Mouse (Mus musculus): ENCODE measurements around the gene Itprid2.

Itprid2 gene

DNA sequence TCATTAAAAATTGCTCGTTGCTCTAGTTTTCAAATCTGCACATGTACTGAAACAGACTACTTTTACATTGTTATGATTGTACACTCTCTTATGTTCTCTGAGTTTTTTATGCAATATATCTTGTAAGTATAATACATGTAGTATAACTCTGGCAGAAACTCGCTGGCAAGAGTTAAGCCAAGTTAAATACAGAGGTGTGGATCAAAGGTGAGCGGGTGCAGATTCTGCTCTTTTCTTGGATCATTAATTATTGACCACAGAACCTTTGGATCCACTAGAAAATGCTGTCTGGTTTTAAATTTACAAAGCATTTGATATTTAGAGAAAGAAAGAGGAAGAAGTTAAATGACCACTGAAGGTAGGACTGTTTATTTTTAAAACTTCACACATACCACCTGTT, 16.5 kb downstream of the Itprid2 start:
- no peak for DNase-seq

DNA sequence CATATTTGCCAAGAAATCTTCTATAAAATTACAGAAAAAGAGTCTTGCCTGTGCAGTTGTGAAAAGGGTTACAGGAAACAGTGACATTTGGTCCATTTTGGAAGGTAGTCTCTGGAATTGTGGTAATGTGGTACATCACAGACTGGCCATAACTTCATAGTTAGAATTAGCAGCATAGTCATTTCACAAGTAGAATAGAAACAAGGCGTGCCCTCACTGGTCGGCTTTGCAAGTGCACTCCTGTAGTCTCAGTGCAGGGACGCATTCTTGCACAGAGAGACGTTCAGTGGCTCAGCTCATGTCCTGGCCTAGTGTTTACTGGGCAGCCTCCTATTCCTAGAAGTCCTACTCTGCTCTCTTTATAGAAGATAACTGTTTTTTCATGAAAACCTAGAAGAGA, 17.4 kb downstream of the Itprid2 start:
- no peak for DNase-seq

DNA sequence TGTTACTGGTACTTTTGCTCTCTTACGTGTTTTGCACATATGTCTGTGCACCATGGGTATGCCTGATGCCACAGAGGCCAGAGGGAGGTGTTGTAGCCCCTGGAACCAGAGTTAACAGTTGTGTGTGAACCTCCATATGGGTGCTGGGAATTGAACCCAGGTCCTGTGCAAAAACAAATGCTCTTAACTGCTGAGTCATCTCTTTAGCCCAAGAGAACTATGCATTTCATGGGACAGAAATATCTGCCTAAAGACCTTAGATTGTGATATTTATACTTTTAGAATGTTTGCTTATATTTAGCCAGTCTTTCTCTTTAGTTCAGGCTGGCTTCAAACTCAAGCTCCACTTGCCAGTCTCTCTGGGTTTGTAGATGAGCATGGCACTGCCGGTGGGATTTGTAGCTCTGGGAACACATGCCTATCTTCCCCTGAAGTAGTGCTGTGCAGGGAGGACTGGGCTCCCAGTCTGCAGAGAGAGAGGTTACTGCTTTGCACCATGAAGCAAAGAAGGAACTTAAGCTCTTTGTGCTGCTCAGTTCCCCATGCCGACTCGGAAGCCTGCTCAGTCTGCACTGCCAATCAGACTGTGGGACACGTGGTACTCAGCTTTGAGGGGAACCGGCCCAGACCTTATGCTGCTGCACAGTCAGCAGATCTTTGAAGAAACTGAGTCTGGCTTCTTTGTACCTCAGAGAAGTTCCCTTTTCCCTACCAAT, 18.1 kb downstream of the Itprid2 start:
- no peak for DNase-seq

DNA sequence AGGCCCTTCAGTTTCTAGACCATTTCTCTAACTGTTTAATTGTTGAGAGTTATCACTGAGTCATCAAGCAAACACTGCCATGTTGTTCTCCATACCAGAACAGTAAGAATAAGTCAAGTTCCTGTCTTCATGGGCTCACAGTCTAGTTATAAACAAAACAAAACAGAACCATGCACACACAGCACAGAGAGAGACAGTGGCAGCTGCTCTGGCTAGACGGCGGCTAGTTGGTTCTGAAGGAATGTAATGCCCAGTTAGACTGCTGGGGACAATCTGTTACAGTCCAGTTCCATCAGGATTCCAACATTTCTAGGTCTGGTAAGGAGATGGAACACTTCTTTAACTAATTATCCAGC, 18.6 kb downstream of the Itprid2 start:
- no peak for DNase-seq

DNA sequence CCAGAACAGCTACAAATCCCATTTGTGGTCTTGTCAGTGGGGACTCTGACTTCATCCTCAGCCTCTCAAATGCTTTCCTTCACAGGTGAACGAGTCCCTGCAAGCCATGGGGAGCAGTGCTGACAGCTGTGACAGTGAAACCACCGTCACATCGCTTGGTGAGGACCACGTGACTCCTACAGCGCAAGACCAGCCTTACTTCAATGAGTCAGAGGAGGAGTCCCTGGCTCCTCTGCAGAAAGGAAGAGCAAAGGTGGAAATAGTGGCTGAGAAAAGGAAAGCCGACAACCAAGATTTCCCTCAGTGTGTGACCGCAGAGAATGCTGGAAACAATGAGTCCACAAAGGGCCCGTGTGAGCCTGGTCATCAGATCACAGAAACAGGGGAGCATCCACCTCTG, 21.9 kb downstream of the Itprid2 start:
- DNase-seq: no peak

DNA sequence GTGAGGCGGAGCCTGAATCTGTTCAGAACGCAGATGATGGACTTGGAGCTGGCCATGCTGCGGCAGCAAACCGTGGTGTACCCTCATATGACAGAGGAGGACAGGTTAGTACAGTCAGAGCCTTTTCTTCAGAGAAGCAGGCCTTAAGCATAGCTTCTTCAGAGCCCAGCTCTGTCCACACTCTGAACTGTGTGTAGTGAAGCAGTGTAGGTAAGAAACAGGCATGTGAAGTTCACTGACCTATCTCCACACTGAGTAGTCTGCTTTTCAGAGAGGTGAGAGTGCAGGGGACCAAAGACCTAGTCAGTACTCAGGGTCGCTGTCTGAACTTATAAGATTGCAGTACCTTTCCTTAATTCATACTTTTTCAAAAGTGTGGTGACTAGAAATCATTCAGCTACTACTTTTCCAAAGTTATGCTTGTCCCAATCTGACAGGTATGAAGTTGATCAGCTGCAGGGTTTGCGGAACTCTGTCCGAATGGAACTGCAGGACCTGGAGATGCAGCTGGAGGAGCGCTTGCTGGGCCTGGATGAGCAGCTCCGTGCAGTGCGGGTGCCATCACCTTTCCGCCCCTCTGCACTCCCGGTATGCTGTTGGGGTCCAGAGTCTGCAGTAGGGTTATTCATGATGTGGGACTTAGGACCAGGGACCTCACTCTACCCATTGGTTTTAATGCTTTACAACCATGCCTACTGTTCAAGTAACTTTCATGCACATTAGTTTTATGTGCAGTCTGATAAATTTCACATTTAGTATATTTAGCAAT, 25.4 kb downstream of the Itprid2 start:
- no peak for DNase-seq

DNA sequence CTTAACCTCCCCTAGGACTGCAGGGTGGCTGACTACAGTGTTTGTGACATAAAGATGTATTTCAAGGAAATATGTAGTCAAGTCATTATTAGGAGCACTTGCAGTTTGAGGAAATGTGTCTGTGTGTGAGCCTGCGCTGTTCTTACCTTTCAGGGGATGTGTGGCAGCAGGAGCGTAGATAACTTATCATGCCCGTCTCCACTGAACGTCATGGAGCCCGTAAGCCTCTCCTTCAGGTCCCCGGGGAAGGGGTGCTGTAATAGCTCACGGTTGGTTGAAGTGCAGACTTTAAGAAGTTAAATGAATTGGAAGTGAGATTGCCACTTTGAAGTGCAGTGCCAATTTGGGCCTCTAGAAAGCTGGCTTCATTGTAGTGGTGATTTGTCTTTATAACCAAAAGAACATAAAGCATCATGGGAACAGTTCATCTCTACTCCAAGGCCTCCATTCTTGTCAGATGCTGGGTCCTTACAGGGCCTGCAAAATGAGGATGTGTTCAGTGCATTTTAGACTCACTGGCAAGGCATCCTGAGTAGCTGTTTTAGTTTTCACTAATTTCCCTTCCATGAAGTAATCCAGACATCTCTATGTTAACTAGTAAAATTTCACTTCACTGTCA, 26.4 kb downstream of the Itprid2 start:
- no peak for DNase-seq

DNA sequence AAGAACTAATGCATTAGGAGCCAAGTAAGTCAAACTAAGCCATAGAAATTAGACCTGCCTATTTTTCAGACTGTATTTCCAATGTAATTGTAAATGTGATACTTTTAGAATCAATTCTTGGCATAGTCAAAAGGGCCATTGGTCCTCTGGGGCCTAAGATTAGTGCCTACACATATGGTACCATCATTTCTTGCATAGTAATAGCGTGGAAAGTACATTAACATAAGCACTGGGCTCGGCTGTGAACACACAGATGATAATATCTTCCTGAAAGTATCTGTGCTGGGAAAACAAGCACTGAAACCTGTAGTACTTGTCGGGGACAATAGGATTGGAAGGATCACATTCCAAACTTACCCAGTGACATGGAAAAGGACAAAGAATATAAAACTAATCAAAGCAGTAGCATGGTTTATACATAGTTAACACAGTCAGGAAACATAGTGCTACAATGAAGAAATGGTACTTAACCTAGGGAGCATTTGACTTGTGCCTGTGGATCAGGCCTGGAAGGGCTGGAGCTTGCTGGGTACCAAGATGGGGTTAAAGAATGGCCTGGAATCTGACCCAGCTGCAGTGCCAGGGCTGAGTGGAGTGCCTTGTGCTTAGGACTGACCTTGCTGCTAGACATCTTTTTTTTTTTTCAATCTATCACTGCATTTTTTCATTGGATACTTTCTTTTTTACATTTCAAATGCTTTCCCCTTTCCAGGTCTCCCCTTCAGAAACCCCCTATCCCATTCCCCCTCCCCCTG, 29.6 kb downstream of the Itprid2 start:
- no peak for DNase-seq

DNA sequence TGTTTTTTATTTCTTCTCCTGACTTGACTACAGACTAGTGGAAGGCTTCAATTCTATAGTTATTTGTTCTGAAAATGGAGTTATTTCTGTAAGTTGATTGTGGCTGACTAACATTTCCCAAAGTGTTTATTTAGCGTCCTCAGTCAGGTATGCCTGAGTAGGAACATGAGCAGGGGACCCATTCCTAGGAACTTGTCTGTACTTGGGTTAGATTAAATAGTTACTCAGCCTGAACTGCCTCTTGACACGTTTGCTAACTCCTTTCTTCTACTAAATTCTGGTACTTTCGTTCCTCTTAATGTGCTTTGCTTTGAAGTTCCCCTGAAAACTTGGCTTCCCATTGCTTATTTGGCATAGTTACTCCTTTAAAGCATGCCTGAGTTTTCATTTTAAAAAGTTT, 30.3 kb downstream of the Itprid2 start:
- DNase-seq: no peak

DNA sequence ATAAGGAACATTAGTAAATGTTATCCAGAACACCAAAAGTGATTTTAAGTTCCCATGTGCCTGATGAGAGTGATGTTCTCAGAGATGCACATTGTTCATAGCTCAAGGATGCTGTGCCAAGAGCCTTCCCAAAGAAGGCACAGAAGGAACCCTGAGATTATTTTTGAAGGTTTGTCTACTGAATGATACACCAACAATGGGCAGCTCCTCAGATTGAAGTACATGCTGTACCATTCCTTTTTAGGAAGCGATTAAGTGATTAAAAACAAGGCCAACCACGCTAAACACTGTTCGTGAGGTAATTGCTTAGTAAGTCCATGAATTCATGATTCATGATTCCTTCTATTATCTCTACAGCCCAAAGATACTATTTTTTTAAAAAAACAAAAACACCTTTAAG, 40.1 kb downstream of the Itprid2 start:
- DNase-seq: no peak

DNA sequence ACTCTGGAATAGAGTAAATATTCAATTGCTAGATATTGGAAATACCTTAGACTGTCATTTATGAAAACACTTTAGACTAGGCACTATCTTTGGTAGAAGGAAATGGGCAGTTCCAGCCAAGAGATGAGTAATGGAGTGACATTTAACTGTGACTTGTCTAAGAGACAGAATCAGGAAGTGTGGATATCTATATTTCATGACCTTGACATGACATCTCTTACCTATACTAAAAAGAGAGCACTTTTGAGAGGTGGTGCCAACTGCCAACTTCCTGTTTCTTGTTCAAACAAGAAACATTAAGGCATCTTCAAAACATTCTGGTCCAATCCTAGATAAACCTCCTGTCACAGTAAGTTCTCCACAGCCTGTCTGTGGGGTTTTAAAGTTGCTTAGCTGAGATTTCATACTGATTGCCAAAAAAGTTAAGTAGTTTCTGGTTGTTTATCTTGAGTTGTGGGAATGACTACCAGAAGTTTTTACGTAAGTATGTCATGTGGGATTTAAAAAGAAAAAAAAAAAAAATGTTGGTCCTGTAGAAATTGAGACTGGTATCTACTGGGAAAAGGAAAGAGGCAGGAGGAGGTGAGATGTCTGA, 42.6 kb downstream of the Itprid2 start:
- DNase-seq: no peak

DNA sequence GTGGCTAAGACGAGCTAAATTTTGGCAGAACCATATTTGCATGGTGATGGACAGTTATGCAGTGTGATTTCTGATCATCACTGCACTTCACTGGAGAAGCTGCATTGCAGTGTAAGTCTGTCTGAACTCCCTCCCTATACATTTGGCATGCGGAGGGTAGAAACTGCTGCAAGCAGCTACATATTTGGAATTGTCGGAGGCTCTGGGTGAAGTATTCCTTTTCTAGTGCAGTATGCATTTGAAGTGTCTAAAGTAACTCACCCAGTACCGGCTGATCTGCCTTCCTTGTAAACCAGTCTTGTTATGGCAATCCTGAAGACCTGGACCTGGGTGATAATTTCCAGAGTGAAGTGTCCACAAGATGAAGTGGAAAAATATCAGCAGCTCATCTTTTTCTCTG, 46.5 kb downstream of the Itprid2 start:
- DNase-seq: no peak

DNA sequence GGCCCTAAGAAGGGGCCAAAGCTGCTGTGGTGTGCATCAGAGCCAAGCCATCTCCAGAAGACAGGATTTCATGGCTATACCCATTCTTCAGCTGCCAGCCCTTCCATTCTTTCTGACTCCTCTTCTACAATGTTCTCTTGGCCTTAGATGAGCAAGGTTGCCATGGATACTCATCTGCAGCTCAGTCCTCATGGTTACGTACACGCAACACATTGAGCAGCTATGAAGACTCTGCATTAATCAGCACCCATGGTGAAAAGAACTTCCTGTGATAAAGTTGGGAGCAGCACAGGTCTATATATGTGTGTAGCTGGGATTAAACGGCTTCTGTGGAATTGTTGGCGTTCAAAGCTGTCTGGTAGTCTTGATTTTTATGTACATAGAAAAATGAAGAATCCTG, 48.1 kb downstream of the Itprid2 start:
- no peak for DNase-seq

DNA sequence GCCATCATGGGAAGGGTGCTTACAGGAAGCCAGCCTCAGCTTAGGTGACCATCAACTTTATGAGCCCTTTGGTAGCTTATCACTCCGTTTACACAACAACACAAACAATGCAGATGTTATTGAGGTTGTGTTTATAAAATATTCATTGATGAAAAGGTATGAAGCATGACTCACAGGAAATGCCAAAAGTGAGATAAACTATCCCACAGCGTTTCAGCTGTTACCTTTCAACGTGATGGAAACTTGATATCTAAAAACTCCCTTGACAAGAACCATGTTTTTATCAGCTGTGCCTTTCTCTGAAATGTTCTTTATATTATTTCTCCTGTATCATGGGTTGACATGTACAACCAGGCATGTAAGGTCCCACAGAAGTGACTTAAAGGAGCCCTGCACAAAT, 55.7 kb downstream of the Itprid2 start:
- DNase-seq: no peak

DNA sequence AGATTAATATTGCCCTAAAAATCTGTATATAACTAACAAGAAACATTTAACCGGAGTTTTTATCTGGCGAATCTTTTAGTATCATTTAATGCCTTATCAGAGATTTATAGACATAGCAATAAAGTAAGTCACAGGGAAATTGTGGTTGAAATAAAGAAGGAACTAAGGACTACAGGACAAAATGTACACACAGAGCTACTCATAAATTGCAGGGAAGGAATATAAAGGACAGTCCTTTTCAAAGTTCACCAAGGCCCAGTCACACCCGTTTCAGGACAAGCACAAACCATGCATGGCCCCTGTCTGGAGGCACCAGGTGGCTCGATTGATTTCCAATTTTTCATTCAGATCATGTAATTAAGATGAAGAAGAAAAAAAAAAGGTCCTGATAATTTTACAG, 60.0 kb downstream of the Itprid2 start:
- no peak for DNase-seq

DNA sequence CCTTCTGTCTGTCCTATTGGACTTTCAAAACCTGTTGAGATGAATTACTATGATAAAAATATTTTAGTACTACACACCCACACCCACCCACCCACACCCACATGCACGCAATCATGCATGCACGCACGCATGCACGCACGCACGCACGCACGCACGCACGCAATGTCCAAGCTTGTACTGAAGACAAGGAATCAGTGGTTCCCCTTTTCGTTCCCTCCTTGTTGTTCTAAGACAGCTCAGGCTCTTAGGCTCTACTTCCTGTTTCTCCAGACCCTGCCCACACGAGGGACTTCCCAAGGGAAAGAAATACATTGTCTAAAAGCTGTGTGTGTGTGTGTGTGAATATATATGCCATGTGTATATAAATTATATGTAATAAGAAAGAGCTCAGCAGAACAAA, 60.8 kb downstream of the Itprid2 start:
- no peak for DNase-seq

DNA sequence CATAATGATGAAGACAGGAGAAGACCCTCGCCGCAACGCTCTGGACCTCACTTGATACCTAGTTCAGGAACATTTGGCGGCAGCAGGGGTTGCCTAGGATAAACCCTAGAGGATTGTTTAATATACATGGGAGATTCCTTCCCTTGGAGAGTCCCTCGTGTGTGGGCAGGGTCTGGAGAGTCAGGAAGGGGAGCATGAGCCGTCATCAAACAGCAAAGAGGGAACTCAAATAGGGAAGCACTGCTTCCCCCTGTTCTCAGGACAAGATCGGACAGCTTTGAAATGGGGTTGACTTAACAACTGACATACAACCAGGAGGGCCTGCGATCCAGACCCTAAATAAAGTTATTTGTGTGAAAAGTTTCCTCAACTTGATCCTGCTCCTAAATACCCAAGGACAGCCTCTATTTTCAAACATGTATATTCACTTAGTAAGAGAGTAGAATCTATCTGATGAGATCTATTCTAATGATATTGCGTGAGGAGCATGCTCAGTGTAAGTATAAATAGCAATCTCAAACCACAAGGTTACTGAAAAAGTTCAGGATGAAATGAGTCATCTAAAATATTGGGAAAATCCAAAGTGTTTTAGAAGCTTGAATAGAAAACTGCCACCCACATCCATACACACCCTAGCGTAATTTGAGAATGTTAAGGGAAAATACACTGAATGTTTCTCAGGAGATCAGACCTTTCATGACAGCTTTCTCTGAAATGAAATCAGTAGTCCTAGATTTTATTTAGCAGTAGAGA, 61.5 kb downstream of the Itprid2 start:
- no peak for DNase-seq

DNA sequence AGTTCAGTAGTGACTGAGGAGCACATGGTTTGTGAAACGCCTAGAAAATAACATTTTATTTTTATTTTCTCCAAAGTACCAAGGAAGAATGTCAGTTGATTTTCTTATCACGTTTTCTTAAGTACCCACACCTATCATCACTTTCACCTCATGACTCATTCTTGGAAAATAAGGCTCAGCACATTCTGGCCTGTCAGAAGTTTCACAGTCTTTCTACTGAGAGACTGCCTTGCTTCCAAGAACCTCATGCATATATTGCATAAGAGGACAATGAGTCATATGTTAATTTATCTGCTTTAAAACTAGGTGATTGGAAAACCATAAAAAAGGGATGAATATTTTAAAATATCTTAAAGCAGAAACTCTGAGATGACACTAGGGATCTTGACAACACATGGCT, 63.0 kb downstream of the Itprid2 start:
- DNase-seq: peak; percentile 17

DNA sequence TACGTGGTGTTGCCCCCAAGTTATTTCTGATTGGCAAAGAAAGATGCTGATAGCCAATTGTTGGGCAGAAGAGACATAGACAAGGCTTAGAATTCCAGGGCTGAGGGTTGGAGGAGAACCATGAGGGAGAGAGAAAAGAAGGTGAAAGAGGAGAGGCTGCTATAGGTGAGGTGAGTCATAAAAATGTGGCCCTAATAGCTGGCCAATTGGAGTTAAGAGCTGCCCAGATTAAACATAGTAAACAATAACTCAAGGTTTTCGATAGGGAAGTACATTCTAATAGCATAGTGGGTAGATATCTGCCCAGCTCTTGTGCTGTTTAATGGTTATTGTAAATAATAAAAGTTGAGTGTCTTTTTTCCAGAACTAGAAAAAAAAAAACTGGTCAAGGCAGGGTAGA, 69.6 kb downstream of the Itprid2 start:
- no peak for DNase-seq

DNA sequence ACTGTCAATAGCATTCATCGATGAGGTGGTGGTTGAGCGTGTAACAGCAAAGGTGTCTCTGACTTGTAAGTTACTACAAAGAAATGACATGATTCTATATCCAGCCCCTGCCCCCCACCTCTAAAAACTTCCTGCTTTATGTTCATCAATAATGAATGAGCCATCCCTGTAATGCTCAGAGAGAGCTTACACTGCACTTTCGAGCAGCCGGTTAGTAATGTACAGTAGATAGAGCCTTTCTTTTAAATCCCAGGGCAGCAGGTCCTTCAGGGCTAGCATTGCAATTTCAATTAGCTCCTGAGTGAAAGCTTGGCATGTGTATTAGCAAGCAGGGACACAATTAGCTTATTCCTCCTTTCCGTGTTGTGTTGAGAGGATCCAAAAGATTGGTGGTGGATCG, 72.4 kb downstream of the Itprid2 start, which contains the start of gene Ppp1r1c:
Ppp1r1c (plus strand) TSS at position 206 of the 400 bp plus-strand sequence.
- no peak for DNase-seq

DNA sequence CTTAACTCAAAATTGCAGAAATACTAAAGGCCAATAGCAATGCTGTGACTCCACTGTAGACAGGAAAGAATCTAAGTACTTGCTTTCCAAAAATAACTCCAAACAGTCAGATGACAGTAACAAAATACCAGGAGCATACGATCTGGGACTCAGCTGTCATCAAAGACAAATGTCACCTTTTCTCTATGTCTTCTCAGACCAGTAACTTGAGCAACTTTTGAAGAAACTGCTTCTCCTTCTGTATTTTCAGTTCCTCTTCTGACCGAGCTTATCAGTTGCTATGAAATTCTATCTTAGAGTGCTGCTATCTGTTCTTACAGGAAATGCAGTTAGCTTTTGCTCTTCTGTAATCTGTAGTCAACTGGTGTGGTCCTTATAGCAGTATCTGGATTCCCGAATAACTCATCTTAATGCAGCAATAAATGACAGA, 78.5 kb downstream of the Itprid2 start:
- DNase-seq: no peak

DNA sequence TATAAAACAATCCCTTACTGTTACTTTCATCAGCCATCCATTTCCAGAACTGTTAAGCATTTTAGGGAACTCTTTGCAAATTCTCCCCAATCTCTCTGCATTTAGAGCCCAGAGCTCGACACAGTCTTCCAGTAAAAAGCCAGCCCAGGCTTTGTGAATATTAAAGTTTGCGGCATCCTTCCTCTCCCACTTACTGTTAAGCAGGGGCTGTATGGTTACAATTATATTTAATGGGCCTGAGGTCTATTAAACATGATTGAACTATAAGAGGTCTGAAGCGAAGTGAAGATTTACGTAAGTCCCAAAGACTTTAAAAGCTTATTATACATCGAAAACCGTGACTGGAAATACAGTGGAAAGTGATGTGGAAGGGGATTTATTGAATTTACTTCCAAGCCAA, 79.6 kb downstream of the Itprid2 start:
- DNase-seq: no peak
